15 mouse cellular contexts compared by ENCODE assay signal in genomic region chr12:69881198-69881905, GRCm38 (mm10). TPM values are rescaled to one million over a fixed set of nuclear protein-coding genes. Genes with fewer than 3 reads are reported as not detected.
DNase-seq lines count a peak whose midpoint lies in the region; ATAC-seq and TF ChIP-seq lines count a peak whose summit lies in the region.
"Had no signal": no experiment of that assay in that cellular context is flagged by ENCODE, and none has a peak within 500 bp of the region (broad histone marks: within the 10 kb centered on the region; RNA-seq: fewer than 3 reads in every experiment).

No protein-coding gene starts in this region.

- 0 out of 2 replicates have a peak, but pooled peaks have one; percentile 25 for ATAC-seq in liver, embryonic 15.5 days (ENCODE audit: insufficient read depth)
- no peak for ATAC-seq in liver, postnatal 0 days
- ATAC-seq in limb, embryonic 15.5 days (ENCODE audit: insufficient number of reproducible peaks, low FRiP score, low TSS enrichment, low read depth), result no peak

- TF ChIP-seq EP300 in liver, postnatal 0 days (IDR thresholded peaks at IDR 0.05; ENCODE audit: low read depth), result no peak

- no peaks in the 10 kb centered on the region for H3K9me3 ChIP-seq in liver, embryonic 15.5 days (replicated peaks)
- no peaks in the 10 kb centered on the region for H3K9me3 ChIP-seq in liver, postnatal 0 days (ENCODE audit: low read length)
- no peaks in the 10 kb centered on the region for H3K9me3 ChIP-seq in limb, embryonic 15.5 days

- H3K4me1 ChIP-seq in liver, embryonic 15.5 days (replicated peaks), result peaks cover 45% of the 10 kb centered on the region
- H3K4me1 ChIP-seq in liver, postnatal 0 days (ENCODE audit: insufficient read depth), result peaks cover 13% of the 10 kb centered on the region; the same call in 1 of the 2 replicates
- peaks cover 8% of the 10 kb centered on the region for H3K4me1 ChIP-seq in cortical plate, adult 2 months (ENCODE audit: control insufficient read depth, insufficient read depth, low read length)
- H3K4me1 ChIP-seq in limb, embryonic 15.5 days, result peaks cover 29% of the 10 kb centered on the region

- no peaks in the 10 kb centered on the region for H3K27me3 ChIP-seq in liver, embryonic 15.5 days
- no peaks in the 10 kb centered on the region for H3K27me3 ChIP-seq in liver, postnatal 0 days (ENCODE audit: insufficient read depth, low read length)
- H3K27me3 ChIP-seq in limb, embryonic 15.5 days, result no peaks in the 10 kb centered on the region

- no peak overlapping the region for H3K9ac ChIP-seq in liver, embryonic 15.5 days
- no peak overlapping the region for H3K9ac ChIP-seq in liver, postnatal 0 days (replicated peaks)
- no peak overlapping the region for H3K9ac ChIP-seq in limb, embryonic 15.5 days

- no peak for TF ChIP-seq POLR2A in cortical plate, adult 2 months (IDR thresholded peaks at IDR 0.05; ENCODE audit: extremely low read depth, insufficient read depth, low read length)

- intact Hi-C loops in gastrocnemius, adult 2 months (cut with DNase I), result no loop called here

- no peak for DNase-seq in gastrocnemius, adult 2 months
- no peak for DNase-seq in gastrocnemius, postnatal 4 days (ENCODE audit: low spot score in 2 of 2)
- no peak for DNase-seq in liver, postnatal 0 days
- no peak for DNase-seq in right cerebral cortex, adult 18-20 months
- DNase-seq in urinary bladder, postnatal 25 days (ENCODE audit: low spot score), result no peak
- DNase-seq: cerebellum, adult 11-12 months; heart, adult 2 months; heart, postnatal 36 days; kidney, adult 11 months; left cerebral cortex, postnatal 4 days; lung, adult 2 months; thymus, adult 2 months had no signal

- H3K4me3 ChIP-seq in gastrocnemius, adult 2 months, result no peak overlapping the region
- no peak overlapping the region for H3K4me3 ChIP-seq in liver, embryonic 15.5 days (replicated peaks)
- H3K4me3 ChIP-seq in liver, postnatal 0 days (ENCODE audit: low read depth, low read length), result no peak overlapping the region
- H3K4me3 ChIP-seq in cortical plate, adult 2 months (ENCODE audit: insufficient read depth, low read length), result no peak overlapping the region
- H3K4me3 ChIP-seq in limb, embryonic 15.5 days, result no peak overlapping the region
- H3K4me3 ChIP-seq: heart, adult 2 months had no signal

- peaks cover 6% of the 10 kb centered on the region for H3K36me3 ChIP-seq in liver, embryonic 15.5 days (replicated peaks)
- H3K36me3 ChIP-seq in liver, postnatal 0 days (replicated peaks; ENCODE audit: insufficient read depth, low read length), result no peaks in the 10 kb centered on the region
- H3K36me3 ChIP-seq in limb, embryonic 15.5 days, result no peaks in the 10 kb centered on the region

- no peak overlapping the region for H3K4me2 ChIP-seq in liver, embryonic 15.5 days
- no peak overlapping the region for H3K4me2 ChIP-seq in liver, postnatal 0 days (ENCODE audit: low read depth, low read length)
- H3K4me2 ChIP-seq in limb, embryonic 15.5 days, result no peak overlapping the region

- no peak for TF ChIP-seq CTCF in gastrocnemius, adult 2 months (IDR thresholded peaks at IDR 0.05)
- TF ChIP-seq CTCF in liver, postnatal 0 days (IDR thresholded peaks at IDR 0.05; ENCODE audit: low read depth), result no peak
- no peak for TF ChIP-seq CTCF in cortical plate, adult 2 months (IDR thresholded peaks at IDR 0.05; ENCODE audit: extremely low read depth, insufficient read depth, low read length)

- WGBS in liver, embryonic 15.5 days (ENCODE audit: insufficient replicate concordance), result 74% methylated on average over 10 of the region's 10 CpGs
- WGBS in liver, postnatal 0 days (ENCODE audit: insufficient replicate concordance), result 69% methylated on average over 10 of the region's 10 CpGs
- 35% methylated on average over 10 of the region's 10 CpGs for WGBS in limb, embryonic 15.5 days

- H3K27ac ChIP-seq in gastrocnemius, adult 2 months, result peak overlapping the region; percentile 40; the same call in 1 of the 2 replicates
- no peak overlapping the region for H3K27ac ChIP-seq in liver, embryonic 15.5 days (replicated peaks)
- no peak overlapping the region for H3K27ac ChIP-seq in liver, postnatal 0 days (ENCODE audit: low read depth)
- peak overlapping the region; percentile 75 for H3K27ac ChIP-seq in cortical plate, adult 2 months (ENCODE audit: insufficient read depth, low read length)
- 0 out of 2 replicates have a peak overlapping the region, but pooled peaks have one; percentile 13 for H3K27ac ChIP-seq in limb, embryonic 15.5 days
- H3K27ac ChIP-seq: heart, adult 2 months had no signal

RNA-seq across cellular contexts. Expression of gene Atl1, which starts 11.1 kb away (rescaled TPM):
- 1 to 10 TPM; 2.1 to 2.2 TPM for total RNA-seq in gastrocnemius, adult 2 months (2021)
- 1 to 10 TPM; 5.6 to 6.2 TPM for total RNA-seq in gastrocnemius, postnatal 4 days (2021)
- 0.91 and 1.5 TPM in 2 replicates for polyA plus RNA-seq in liver, embryonic 15.5 days (2015; fragmentation: Nextera tagmentation; extraction: Ambion mirVana)
- polyA plus RNA-seq in liver, postnatal 0 days (2015; fragmentation: Nextera tagmentation; extraction: Ambion mirVana), result 1.0 and 1.1 TPM in 2 replicates
- 108 and 119 TPM in 2 replicates for polyA plus RNA-seq in cortical plate, adult 2 months (2012; rRNA removed)
- polyA plus RNA-seq in limb, embryonic 15.5 days (2015; fragmentation: Nextera tagmentation; extraction: Ambion mirVana), result 4.2 and 6.5 TPM in 2 replicates

RNA-seq across cellular contexts. Expression of gene Map4k5, which starts 11.6 kb away (rescaled TPM):
- 10 to 100 TPM; 22.9 to 25.9 TPM for total RNA-seq in gastrocnemius, adult 2 months (2021)
- 10 to 100 TPM; 33.7 to 40.4 TPM for total RNA-seq in gastrocnemius, postnatal 4 days (2021)
- 25.9 and 28.3 TPM in 2 replicates for polyA plus RNA-seq in liver, embryonic 15.5 days (2015; fragmentation: Nextera tagmentation; extraction: Ambion mirVana)
- polyA plus RNA-seq in liver, postnatal 0 days (2015; fragmentation: Nextera tagmentation; extraction: Ambion mirVana), result 11.7 and 11.8 TPM in 2 replicates
- polyA plus RNA-seq in cortical plate, adult 2 months (2012; rRNA removed), result 25.3 and 25.9 TPM in 2 replicates
- polyA plus RNA-seq in limb, embryonic 15.5 days (2015; fragmentation: Nextera tagmentation; extraction: Ambion mirVana), result 33.1 and 38.1 TPM in 2 replicates

Comparison
In these comparisons a context has a peak if more than half of its experiments do, and no peak if none do; other contexts are left out.
1. H3K27ac ChIP-seq: peak in gastrocnemius, adult 2 months (single experiment), cortical plate, adult 2 months (single experiment) and limb, embryonic 15.5 days (single experiment); none in liver, embryonic 15.5 days (single experiment) and liver, postnatal 0 days (single experiment).
2. RNA of gene Atl1, which starts 11.1 kb away (polyA plus RNA-seq): 108 to 119 TPM in cortical plate, adult 2 months; 4.2 to 6.5 TPM in limb, embryonic 15.5 days, 0.91 to 1.5 TPM in liver, embryonic 15.5 days and 1.0 to 1.1 TPM in liver, postnatal 0 days; every median in the first group is over 10 times any median in the second.